Mouse (Mus musculus): ENCODE results near the gene Erfe.

DNA sequence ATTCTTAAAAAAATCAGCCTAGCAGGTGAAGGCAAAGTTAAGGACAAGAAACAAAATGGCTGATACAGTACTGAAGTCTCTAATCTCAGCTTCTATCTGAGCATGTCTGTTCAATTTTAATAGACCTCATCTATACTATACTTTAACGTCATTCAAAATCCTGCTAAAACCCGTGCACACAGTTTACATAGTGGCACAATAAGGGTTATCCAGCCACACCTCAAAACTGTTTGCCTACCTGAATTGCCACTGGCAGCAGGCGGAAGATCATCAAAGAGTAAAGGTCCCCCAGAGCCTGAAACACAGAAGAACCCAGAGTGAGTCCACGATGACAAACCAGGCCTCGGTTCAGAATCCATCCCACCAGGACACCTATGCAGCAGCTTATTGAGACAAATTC, 24.1 kb downstream of the Erfe start:
- TF ChIP-seq CTCF (IDR thresholded peaks at IDR 0.05; ENCODE audit: low read depth, low read length) (no peak), POLR2A (IDR thresholded peaks at IDR 0.05; ENCODE audit: borderline replicate concordance, low read depth, low read length) (no peak)
